Mouse (Mus musculus) heart, postnatal 0 days (tissue): ENCODE data around the gene Ube2c. TPM values are rescaled to one million over a fixed set of nuclear protein-coding genes. Genes with fewer than 3 reads are reported as not detected.
"Not testable (repeated sequence)": the region's sequence is repeated elsewhere in the genome, so short reads cannot be mapped to it uniquely, and the experiment has no call there.

Experiments used
- ATAC-seq: fragments of 200-750 bp; cut with Nextera tagmentation; 2 replicates; pipeline ENCODE4 v1.8.0; 2017; ENCODE audit warnings: low read depth, moderate number of reproducible peaks, moderate library complexity; ENCODE audit not compliant: insufficient read depth
- DNase-seq: peaks from one replicate; pipeline ENCODE4 v3.0.0-alpha.2; 2016; ENCODE audit warnings: low spot score
- H3K27ac ChIP-seq: fragments of 300-500 bp; sonication (generic); 2 replicates; pipeline ENCODE4 v1.5.1; 2014; ENCODE audit warnings: low read depth, mild to moderate bottlenecking
- H3K27me3 ChIP-seq: fragments of 300-500 bp; sonication (generic); 2 replicates; pipeline ENCODE4 v1.6.1; 2014; ENCODE audit warnings: low read length, mixed read lengths; ENCODE audit not compliant: control insufficient read depth, insufficient read depth
- H3K36me3 ChIP-seq: fragments of 300-500 bp; sonication (generic); replicated peaks from 2 replicates; pipeline ENCODE4 v1.6.1; 2014; ENCODE audit warnings: low read length, mixed read lengths; ENCODE audit not compliant: control insufficient read depth, insufficient read depth
- H3K4me1 ChIP-seq: fragments of 300-500 bp; sonication (generic); 2 replicates; pipeline ENCODE4 v1.6.1; 2014; ENCODE audit warnings: antibody characterized with exemption; ENCODE audit not compliant: control insufficient read depth, insufficient read depth
- H3K4me2 ChIP-seq: fragments of 300-500 bp; sonication (generic); 2 replicates; pipeline ENCODE4 v1.6.1; 2014; ENCODE audit warnings: low read depth, mild to moderate bottlenecking, low read length, moderate library complexity
- H3K4me3 ChIP-seq: fragments of 300-500 bp; sonication (generic); 2 replicates; pipeline ENCODE4 v1.5.1; 2014; ENCODE audit warnings: low read depth, low read length
- H3K9ac ChIP-seq: fragments of 300-500 bp; sonication (generic); replicated peaks from 2 replicates; pipeline ENCODE4 v1.6.1; 2014; ENCODE audit warnings: low read depth, low read length, mixed read lengths
- H3K9me3 ChIP-seq: fragments of 300-500 bp; sonication (generic); replicated peaks from 2 replicates; pipeline ENCODE4 v1.6.1; 2016; ENCODE audit warnings: low read length; ENCODE audit not compliant: control insufficient read depth
- CTCF ChIP-seq: IDR thresholded peaks from 2 replicates; pipeline ENCODE4 v1.5.1; 2016; ENCODE audit warnings: antibody characterized with exemption, control low read depth, low read depth
- EP300 ChIP-seq: IDR thresholded peaks from 2 replicates; pipeline ENCODE4 v1.6.1; 2016; ENCODE audit warnings: antibody characterized with exemption, low read depth
- WGBS: fragments of 180-500 bp; shearing (Covaris S2); extraction: QIAGEN DNeasy Blood & Tissue Kit; methylation state at CpG from one replicate; pipeline ENCODE4 v1.1.7; 2014; 5-methylcytosine and 5-hydroxymethylcytosine counted together
- polyA plus RNA-seq: library from polyadenylated mRNA; unstranded; fragments of >200 nt; fragmentation: Nextera tagmentation; extraction: Ambion mirVana; gene quantifications from 2 replicates; pipeline ENCODE4 v1.2.1, GENCODE M21; 2015
- total RNA-seq: library from RNA; depleted of rRNA; stranded (reverse); fragments of >200 nt; gene quantifications from 2 replicates; pipeline ENCODE4 v1.2.3, GENCODE M21; 2014; ENCODE audit warnings: low replicate concordance

Ube2c gene
- total and polyA plus RNA-seq, 2 experiments from 2014 or later = 117 to 175 TPM

GRCm38 (mm10) chr2:164793772-164794171, 24.1 kb downstream of the Ube2c start:
- Histone ChIP-seq H3K9ac (no peak overlapping the region), H3K27ac (peak overlapping the region; percentile 81), H3K36me3 (peaks cover 63% of the 10 kb centered on the region), H3K4me2 (no peak overlapping the region), H3K9me3 (no peaks in the 10 kb centered on the region), H3K27me3 (no peaks in the 10 kb centered on the region), H3K4me1 (peaks cover 3% of the 10 kb centered on the region; the same call in 1 of the 2 replicates), H3K4me3 (no peak overlapping the region)
- TF ChIP-seq EP300 (no peak), CTCF (peak; percentile 9; the same call in 1 of the 2 replicates)
- 68% methylated on average over 2 of the region's 2 CpGs for WGBS
- ATAC-seq = peak; percentile 12; the same call in 1 of the 2 replicates
- no peak for DNase-seq

- 0 out of 2 replicates have a peak, but pooled peaks have one; percentile 48 for TF ChIP-seq EP300
- TF ChIP-seq CTCF = peak; percentile 86
- peaks cover 64% of the 10 kb centered on the region for H3K36me3 ChIP-seq
- H3K27me3 ChIP-seq = no peaks in the 10 kb centered on the region
- ATAC-seq = peak; percentile 76
- 14% methylated on average over 5 of the region's 5 CpGs for WGBS
- no peak overlapping the region for H3K9ac ChIP-seq
- no peaks in the 10 kb centered on the region for H3K9me3 ChIP-seq
- H3K4me3 ChIP-seq = no peak overlapping the region
- peak overlapping the region; percentile 81 for H3K27ac ChIP-seq
- H3K4me2 ChIP-seq = no peak overlapping the region
- peak; percentile 85 for DNase-seq
- H3K4me1 ChIP-seq = peaks cover 3% of the 10 kb centered on the region; the same call in 1 of the 2 replicates
Measured at GRCm38 (mm10) chr2:164794293-164794692, 24.6 kb downstream of the Ube2c start.

- DNase-seq = no peak
- ATAC-seq = no peak
- H3K9me3 ChIP-seq = no peaks in the 10 kb centered on the region
- H3K9ac ChIP-seq = no peak overlapping the region
- no peak overlapping the region for H3K4me2 ChIP-seq
- H3K4me3 ChIP-seq = no peak overlapping the region
- WGBS = 75% methylated on average over 4 of the region's 4 CpGs
- H3K4me1 ChIP-seq = peaks cover 3% of the 10 kb centered on the region; the same call in 1 of the 2 replicates
- H3K27ac ChIP-seq = no peak overlapping the region
- TF ChIP-seq EP300 (no peak), CTCF (no peak)
- H3K36me3 ChIP-seq = peaks cover 63% of the 10 kb centered on the region
- H3K27me3 ChIP-seq = no peaks in the 10 kb centered on the region
Measured at GRCm38 (mm10) chr2:164795868-164796267, 26.2 kb downstream of the Ube2c start.

- not testable (repeated sequence) for H3K4me2 ChIP-seq, H3K9ac ChIP-seq, H3K9me3 ChIP-seq, H3K27me3 ChIP-seq, H3K27ac ChIP-seq, H3K4me1 ChIP-seq, ATAC-seq, DNase-seq, H3K4me3 ChIP-seq
- 69% methylated on average over 6 of the region's 6 CpGs for WGBS
- H3K36me3 ChIP-seq = peaks cover 41% of the 10 kb centered on the region
- peak; percentile 34 for TF ChIP-seq CTCF
Measured at GRCm38 (mm10) chr2:164798554-164798953, 28.9 kb downstream of the Ube2c start.

GRCm38 (mm10) chr2:164800252-164801004, 30.7 kb downstream of the Ube2c start:
- no peaks in the 10 kb centered on the region for H3K9me3 ChIP-seq
- H3K27me3 ChIP-seq = no peaks in the 10 kb centered on the region

More at GRCm38 (mm10) chr2:164800252-164801004, 30.7 kb downstream of the Ube2c start:
- no peak for ATAC-seq
- H3K27ac ChIP-seq = no peak overlapping the region
- TF ChIP-seq EP300 = no peak
- no peak for TF ChIP-seq CTCF
- WGBS = 78% methylated on average over 13 of the region's 13 CpGs
- no peak for DNase-seq
- peaks cover 32% of the 10 kb centered on the region for H3K36me3 ChIP-seq
- H3K4me1 ChIP-seq = peaks cover 10% of the 10 kb centered on the region
- no peak overlapping the region for H3K4me3 ChIP-seq
- no peak overlapping the region for H3K9ac ChIP-seq
- H3K4me2 ChIP-seq = no peak overlapping the region
